Mouse (Mus musculus): Measurements from ENCODE around the gene 9530077C05Rik.
"Not testable (repeated sequence)": the region's sequence is repeated elsewhere in the genome, so short reads cannot be mapped to it uniquely, and the experiment has no call there.

Gene 9530077C05Rik

DNA sequence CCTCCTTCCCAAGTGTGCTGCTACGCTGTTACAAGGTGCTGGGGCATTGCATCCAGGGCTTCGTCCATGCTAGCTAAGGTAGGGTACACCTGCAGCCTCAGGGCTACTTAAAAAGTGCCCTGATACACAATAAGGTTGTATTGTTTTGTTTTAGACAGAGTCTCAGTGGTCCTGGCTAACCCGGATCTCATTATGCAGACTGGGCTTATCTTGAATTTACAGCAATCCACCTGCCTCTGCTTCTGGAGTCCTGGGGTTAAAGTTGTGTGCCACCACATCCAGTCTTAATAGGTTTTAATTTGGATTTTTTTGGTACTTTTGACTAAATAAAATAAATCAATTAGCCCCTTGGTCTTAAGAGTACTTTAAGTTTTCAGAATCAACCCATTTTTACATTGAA is 8.6 kb downstream of the 9530077C05Rik start:
- no peak for DNase-seq (ENCODE audit: low spot score in 2 of 2)

DNA sequence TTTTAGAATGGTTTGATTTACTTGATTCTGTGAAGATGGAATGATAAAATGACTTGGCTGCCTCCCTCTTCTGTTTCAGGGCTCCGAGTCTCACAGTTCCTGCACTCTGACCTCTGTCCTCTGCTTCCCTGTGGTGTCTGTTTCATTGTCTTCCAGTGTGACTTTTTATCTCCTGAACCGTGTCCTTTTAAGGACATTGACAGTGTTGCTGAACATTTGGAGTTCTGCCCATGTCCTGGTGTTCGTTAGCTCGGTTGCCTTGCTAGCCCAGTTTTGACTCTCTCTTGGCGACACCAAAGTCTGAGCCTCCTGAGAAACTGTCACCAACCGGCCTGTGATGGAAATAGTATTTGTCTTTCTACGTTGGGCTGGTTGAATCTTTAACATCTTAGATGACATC is 9.2 kb downstream of the 9530077C05Rik start:
- DNase-seq (ENCODE audit: low spot score in 2 of 2) = no peak

DNA sequence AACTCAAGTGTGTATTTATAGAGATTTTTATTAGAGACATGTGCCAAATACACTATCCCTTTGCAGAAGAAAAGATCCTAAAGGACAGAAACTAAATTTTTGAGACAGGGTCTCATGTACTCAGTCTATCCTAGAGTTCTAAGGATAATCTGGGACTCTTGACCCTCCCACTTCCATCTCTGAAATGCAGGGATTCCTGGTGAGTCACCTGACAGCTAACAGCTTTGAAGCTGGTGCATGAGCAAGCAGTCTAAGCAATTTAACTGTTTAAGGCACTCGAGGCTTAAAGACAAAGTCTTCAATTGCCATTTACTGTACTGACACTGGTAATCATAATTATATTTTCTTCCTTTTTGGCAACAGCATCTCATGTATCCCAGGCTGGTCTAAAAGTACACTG is 11.2 kb downstream of the 9530077C05Rik start:
- DNase-seq (ENCODE audit: low spot score in 2 of 2) = no peak

DNA sequence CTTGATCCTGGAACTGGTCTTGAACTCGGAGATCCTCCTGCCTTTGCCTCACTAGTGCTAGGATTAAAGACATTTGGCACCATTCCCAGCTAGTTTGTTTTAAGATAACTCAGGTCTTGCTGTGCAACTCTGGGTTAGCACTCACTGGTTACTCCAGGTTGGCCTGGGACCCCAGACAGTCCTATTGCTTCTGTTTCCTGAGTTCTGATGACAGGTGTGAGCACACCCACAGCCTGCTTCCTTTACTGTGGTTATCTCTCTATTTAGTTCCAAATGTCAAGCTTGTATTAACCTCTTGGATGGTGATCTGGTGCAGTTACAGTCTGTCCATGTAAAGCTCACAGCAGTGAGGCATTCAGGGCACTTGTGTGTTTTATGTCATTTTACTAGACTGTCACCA is 12.2 kb downstream of the 9530077C05Rik start:
- DNase-seq (ENCODE audit: low spot score in 2 of 2) = no peak

DNA sequence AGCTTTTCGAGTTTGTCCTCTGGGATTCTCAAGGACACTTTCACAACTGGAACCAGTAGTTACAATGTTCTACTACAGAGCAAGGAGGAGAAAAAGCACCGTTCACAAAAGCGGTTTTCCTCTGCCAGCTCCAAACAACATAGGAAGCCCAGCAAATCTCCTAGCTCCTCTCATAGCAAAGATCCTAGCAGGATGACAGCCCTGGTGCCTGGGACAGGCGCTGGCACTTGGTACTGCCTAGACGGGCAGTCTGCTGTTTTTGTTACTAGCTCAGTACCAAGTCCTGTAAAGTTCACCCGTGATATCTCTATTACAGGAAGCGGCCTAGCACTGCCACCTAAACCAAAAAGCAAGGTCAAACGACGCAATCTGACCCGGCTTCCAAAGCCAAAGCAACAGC is 12.9 kb downstream of the 9530077C05Rik start:
- DNase-seq (ENCODE audit: low spot score in 2 of 2) = no peak

DNA sequence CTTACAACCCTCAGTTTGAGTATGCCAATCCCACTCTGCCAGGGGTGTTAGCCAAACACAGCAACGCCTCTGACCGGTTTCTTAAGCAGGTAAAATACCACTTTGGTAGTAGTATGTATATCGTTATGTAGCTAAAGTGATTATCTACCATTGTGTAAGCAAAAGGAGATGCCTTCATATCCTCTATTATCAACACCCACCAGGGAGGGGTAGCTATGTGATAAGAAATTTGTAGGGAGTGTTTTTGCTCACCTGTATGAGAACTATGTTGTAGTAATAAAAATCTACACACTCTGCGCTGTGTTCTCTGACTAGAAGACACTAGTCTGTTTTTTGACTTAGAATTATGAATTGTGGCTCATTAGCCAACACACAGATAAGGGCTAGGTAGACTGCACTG is 13.4 kb downstream of the 9530077C05Rik start:
- DNase-seq (ENCODE audit: low spot score in 2 of 2) = no peak

DNA sequence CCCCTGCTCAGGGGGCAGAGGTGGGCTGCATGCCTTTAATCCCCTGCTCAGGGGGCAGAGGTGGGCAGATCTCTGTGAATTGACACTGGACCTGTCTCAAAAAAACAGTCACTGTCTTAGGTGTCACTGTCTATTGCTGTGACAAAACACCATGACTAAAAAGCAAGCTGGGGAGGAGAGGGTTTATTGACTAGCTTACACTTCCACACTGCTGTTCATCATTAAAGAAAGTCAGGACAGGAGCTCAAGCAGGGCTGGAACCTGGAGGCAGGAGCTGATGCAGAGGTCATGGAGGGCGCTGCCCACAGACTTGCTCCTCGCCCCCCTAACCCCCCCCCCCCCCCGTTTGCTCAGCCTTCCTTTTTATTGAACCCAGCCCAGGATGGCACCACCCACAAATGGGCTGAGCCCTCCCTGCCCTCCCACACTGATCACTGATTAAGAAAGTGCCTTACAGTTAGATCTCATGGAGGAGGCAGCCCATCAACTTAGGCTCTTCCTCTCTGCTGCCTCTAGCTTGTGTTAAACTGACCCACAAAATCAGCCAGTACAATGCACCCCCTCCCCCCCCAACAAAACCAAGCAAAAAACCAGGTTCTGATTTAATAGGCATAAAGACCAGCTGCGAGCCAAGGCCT is 16.8 kb downstream of the 9530077C05Rik start:
- no peak for DNase-seq (ENCODE audit: low spot score in 2 of 2)

DNA sequence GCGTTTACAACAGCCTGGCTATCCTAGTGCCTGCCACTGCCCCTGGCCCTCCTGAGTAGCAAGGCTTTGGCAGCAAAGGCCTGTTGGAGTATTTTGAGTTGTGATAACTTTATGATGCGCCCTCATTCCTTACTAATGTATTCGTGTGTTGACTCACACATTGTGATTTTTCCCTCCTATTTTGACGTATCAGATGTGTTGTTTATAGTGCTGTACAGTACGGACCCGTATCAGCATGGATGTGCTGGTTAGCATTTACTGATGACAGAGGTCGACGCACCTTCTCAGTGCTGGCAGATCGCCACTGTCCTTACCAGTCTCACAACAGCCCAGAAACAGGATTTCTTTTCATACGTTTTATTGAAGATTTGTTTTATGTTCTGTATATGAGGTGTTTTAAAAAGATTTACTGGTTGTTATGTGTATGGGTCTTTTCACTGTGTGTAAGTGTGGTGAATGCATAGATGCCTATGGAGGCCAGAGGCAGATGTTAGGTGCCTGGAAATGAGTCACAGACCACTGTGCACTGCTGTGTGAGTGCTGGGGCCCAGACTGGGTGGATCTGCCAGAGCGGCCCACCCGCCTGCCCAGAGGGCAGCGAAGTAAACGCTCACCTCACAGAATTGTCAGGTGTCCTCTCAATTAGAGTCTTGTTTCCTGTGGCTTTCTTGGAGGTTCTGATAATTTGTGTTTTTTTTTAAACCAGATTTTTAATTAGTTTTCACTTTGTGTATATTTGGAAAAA is 17.5 kb downstream of the 9530077C05Rik start:
- DNase-seq (ENCODE audit: low spot score in 2 of 2) = no peak

DNA sequence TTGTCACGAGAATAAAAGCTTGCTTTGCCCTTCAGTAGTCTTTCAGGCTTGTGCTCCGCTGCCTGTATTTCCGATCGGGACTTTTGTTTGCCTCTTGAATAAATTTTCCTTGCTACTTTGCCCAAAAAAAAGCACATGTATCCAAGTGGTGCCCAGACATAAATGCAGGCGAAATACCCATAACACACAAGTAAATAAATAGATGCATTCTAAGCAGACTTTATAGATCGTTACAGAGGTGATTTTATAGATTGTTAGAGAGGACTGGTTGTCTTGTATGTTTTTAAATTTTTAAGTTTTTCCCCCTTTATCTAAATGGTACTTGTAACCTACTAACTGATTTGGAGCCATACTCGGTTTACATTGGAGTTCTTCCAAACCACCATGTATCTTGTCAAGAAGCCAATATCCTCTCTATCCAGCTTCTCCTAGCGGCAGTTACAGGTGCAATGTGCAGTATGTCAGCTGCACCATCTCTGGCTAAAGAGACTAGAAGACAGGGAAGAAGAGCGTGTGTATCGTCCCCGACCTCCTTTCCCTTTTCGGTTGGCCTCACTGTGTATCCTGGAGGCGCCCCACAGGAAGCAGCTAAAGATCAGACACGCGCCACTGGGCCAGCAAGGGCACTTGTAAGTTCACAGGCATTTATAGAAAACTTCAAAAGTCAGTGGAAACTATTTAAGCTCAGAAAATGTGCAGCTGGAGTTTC is 18.4 kb downstream of the 9530077C05Rik start:
- DNase-seq (ENCODE audit: low spot score in 2 of 2) = no peak

DNA sequence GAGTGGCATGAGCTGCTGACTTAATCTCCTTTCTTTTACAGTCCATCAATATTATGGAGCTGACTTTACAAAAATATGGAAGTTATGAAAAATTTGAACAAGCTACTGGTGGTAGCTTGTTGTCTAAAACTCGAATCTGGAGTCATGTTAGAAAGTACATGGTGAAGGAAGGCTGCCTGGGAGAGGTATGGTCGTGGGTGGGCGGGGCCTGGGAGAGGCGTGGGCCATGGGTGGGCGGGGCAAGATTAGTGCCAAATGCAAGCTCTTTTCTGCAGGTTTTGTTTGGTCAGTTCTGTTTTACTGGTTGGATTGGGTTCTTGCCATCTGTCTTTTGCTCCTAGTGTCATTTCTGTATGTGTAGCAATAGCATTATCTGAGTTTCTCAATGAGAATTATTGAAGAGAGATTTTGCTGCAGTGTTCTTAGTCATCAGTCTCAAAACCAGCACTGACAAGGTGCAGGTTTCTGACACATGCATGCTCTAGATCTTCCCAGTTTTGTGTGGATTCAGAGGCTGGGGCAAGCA is 19.1 kb downstream of the 9530077C05Rik start:
- DNase-seq (ENCODE audit: low spot score in 2 of 2) = no peak

DNA sequence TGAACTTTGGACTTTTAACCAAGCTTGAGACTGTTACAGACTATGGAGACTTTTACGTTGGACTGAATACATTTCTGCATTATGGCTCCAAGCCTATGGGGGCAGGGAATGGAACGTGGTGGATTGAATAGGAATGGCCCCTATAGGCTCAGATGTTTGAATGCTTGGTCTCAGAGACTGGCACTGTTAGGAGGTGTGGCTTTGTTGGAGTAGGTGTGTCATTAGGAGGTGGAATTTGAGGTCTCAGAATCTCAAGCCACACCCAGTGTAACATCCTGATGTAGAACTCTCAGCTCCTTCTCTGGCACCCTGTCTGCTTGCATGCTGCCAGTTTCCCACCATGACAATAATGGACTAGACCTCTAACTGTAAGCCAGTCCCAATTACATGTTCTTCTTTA is 21.9 kb downstream of the 9530077C05Rik start:
- no peak for DNase-seq (ENCODE audit: low spot score in 2 of 2)

DNA sequence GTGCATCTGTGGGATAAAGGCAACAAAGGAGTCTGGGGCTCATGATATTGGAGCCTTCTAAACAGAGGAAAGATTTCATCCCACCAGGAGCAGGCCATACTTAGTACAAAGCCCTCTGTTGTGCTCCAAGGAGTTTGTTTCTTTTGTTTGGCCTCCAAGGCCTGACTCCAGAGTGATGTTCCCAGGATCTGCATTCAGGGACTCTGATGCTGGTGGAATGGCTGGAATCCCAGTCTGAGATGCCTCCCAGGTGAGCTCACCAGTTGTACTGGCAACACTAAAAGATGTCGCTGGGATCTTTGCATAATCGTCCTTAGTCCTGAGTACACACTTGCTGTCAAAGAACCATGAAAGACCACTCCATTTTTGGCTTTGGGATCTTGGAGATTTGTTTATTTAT is 22.8 kb downstream of the 9530077C05Rik start:
- no peak for DNase-seq (ENCODE audit: low spot score in 2 of 2)

DNA sequence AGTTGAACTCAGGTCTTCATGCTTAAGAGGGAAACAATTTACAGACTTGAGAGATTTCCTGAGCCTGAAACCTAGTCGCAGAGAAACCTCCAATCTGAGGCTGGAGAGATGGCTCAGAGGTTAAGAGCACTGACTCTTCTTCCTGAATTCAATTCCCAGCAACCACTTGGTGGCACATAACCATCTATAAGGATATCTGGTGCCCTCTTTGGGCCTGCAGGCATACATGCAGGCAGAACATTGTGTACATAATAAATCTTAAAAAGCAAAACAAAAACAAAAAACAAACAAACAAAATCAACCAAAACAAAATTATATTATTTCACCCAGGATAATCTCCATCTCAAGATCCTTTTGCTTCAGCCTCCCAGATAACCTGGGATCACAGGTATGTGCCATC is 27.5 kb downstream of the 9530077C05Rik start:
- no peak for DNase-seq (ENCODE audit: low spot score in 2 of 2)

DNA sequence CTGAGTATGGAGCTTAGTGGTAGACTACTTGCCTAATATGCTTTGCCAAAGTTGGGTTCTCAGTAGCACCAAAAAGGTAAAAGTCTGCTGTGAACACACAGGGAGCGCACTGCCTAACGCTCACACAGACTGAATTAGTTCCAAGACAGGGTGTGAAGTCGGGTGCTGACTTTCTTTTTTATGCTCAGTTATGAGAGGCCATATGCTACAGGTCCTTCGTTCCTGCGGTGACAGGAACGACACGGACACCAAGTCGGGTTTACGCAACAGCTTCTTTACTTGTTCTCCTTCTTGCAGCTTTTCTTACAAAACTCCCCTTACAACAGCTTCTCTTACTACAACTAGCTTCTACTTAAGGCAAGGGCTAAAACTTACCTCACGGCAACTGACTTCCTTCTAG is 31.8 kb downstream of the 9530077C05Rik start:
- DNase-seq (ENCODE audit: low spot score in 2 of 2) = no peak

DNA sequence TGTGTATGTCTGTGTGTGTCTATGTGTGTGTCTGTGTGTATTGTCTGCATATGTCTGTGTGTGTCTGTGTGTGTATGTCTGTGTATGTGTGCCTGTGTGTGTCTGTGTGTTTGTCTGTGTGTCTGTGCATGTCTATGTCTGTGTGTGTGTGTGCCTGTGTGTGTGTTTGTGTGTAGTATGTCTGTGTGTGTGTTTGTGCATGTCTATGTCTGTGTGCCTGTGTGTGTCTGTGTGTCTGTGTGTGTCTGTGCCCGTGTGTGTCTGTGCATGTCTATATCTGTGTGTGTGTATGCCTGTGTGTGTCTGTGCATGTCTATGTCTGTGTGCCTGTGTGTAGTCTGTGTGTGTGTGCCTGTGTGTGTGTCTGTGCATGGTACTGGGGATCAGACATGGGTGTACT is 33.8 kb downstream of the 9530077C05Rik start:
- no peak for DNase-seq (ENCODE audit: low spot score in 2 of 2)

DNA sequence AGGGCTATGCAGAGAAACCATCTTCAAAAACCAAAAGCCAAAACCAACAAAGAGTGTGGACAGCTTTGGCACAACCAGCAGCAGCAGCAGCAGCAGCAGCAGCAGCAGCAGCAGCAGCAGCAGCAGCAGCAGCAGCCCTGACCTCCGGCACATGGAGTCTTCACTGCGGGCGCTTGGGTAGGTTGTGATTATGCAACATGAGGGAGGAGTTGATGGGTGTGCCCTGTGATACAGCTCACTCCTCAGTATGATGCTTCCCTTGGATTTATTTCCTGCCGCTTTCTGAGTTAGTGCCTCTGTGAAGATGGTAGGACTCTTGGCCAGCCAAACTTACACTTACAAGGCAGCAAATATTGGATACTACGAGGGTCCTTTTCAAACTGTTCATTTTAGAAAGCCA is 35.9 kb downstream of the 9530077C05Rik start:
- DNase-seq (ENCODE audit: low spot score in 2 of 2) = no peak

DNA sequence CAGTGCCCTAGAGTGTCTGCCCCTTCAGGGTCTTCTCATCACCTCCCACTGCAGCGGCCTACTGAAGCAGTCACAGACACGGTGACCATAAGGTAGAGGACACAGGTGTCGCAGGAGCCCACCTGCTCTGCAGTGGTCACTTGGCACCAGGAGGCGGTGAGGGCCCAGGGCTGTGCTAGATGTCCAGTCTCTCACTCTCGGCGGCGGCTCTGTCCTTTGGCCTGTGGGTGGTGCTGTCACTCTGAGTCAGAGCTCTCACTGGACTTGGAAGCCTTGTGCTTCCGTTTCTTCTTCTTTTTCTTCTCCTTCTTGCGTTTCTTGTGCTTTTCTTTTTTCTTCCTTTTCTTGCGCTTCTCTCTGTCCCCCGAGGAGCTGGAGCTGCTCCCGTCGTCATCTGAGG is 37.1 kb downstream of the 9530077C05Rik start:
- DNase-seq (ENCODE audit: low spot score in 2 of 2) = no peak

DNA sequence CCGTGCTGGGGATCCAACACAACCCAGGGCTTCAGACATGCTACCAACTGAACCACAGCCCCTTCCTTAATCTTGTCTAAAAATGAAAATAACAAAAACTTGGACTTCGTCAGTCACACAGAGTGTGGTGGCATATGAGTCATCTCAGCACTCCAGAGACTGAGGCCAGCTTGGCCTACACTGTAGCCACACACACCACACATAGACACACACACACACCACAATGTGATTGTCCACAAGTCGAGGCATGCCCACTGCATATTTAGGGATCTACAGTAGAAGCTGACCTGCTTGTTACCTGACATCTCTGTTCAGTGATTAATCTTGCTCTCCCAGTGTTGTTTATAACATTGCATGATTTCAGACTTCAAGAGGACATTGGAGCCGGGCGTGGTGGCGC is 37.9 kb downstream of the 9530077C05Rik start:
- no peak for DNase-seq (ENCODE audit: low spot score in 2 of 2)

DNA sequence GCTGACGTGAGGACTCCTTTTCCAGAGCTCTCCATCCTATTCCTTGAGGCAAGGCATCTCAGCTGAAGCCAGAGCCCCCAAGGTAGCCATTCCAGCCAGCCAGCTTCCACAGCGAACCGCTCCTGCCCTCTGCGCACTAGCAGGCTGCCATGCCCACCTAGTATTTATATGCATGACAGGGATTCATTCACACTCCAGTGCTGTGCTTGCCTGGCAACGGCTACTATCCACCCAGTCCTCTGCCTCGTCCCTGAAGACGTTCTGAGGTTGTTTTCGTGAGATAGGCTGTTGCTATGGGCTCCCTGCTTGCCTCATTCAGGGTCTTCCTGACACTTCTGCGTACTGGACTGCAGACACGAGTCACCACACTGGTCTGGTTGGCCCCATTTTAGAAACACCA is 41.4 kb downstream of the 9530077C05Rik start:
- no peak for DNase-seq (ENCODE audit: low spot score in 2 of 2)

DNA sequence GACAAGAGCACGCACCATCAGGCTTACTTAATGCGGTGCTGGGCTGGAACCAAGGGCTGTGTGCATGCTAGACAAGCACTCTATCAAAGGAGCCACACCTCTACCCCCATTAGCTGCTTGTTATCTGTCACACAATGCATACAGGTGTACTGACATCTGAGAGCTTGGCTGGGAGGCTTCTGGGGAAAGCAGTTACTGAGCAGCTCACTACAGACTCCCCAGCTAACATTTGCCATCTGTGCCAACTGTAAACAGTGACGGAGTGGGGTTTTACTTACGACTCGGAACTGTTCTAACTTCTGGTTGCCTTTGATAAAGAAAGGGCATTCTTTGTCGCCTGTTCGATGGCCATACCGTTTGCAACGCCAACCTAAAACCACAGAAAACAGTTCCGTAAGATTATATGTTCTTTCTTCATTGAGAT is 42.2 kb downstream of the 9530077C05Rik start:
- DNase-seq (ENCODE audit: low spot score in 2 of 2) = no peak

DNA sequence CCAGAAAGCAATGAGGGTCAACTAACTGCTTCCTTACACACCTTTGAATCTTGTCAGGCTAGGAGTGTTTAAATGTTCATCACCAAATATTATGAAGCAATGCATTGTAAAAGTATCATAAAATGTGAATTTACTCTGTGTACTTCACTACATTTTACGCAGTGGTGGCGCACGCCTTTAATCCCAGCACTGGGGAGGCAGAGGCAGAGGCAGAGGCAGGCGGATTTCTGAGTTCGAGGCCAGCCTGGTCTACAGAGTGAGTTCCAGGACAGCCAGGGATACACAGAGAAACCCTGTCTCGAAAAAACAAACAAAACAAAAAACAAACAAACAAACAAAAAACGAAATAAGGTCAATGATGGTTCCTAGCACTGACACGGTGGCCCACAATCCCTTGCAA is 42.7 kb downstream of the 9530077C05Rik start, which contains the start of gene Gm17545:
Gm17545 (plus strand) TSS at position 301 of the 400 bp plus-strand sequence.
- not testable (repeated sequence) for DNase-seq (ENCODE audit: low spot score in 2 of 2)

DNA sequence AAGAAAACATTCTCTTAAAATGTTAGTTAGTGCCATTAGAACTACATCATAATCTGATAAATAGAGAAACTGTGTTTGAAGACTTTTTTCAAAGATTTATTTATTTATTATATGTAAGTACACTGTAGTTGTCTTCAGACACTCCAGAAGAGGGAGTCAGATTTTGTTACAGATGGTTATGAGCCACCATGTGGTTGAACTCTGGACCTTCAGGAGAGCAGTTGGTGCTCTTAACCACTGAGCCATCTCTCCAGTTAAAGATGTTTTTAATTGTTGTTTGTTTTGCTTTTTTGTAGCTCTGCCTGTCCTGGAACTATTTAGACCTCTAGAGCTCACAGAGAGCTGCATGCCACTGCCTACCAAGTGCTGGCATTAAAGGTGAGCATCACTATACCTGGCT is 43.7 kb downstream of the 9530077C05Rik start:
- DNase-seq (ENCODE audit: low spot score in 2 of 2) = no peak
